In the genomic region with DNA sequence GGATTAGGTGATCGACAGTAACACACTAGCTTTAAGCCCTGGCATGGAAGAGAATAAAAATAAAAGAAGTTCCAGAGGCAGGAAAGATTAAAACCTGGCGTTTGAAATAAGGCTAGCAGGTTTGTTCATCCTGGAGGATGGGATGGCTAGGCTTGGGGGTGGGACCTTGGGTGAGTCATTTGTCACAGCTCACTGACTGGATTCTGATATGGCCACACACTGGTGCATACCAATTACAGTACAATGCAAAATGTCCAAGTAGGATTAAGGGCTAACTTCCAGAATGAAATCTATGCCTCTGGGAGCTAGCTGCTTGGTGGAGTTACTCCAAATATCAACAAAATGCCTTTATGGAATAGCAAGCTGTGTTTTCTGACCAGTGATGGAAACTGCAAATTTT, we compare ENCODE assay signal across 33 mouse cellular contexts. TPM values are rescaled to one million over a fixed set of nuclear protein-coding genes. Genes with fewer than 3 reads are reported as not detected.
"Had no signal": no experiment of that assay in that cellular context is flagged by ENCODE, and none has a peak within 500 bp of the region (broad histone marks: within the 10 kb centered on the region; RNA-seq: fewer than 3 reads in every experiment).

No protein-coding gene starts in this region.

- DNase-seq: left cerebral cortex, postnatal 4 days; liver; liver, embryonic 13.5 days; liver, postnatal 0 days; lung, adult 18-20 months; lung, adult 2 months; lung, embryonic 14.5 days; lung, postnatal 10 days; lung, postnatal 14 days; lung, postnatal 36 days; lung, postnatal 4 days; midbrain, embryonic 14.5 days had no signal

- ATAC-seq: liver, embryonic 12.5 days; liver, postnatal 0 days; lung, postnatal 0 days; midbrain, embryonic 13.5 days; midbrain, embryonic 15.5 days; midbrain, embryonic 16.5 days had no signal

- H3K27me3 ChIP-seq: limb, embryonic 12.5 days; limb, embryonic 13.5 days; limb, embryonic 15.5 days; liver, embryonic 12.5 days; liver, embryonic 13.5 days; liver, embryonic 15.5 days; lung, embryonic 15.5 days; megakaryocyte, embryonic 14.5 days; midbrain, embryonic 12.5 days; midbrain, embryonic 13.5 days; midbrain, embryonic 15.5 days; neural tube, embryonic 12.5 days had no signal

RNA-seq across cellular contexts. Expression of gene Chrna7, which starts 16.8 kb away (rescaled TPM):
- total RNA-seq: liver, adult 2 months; megakaryocyte progenitor cell, adult 5-6 weeks; megakaryocyte, adult 5-6 weeks; megakaryocyte-erythroid progenitor cell, adult 5-6 weeks; monocyte, adult 5-6 weeks had no signal
- polyA plus RNA-seq: liver, adult 2 months; liver, embryonic 15.5 days; liver, embryonic 16.5 days; liver, postnatal 0 days; macrophage; myocyte had no signal
